Mouse (Mus musculus): Measurements from ENCODE around the gene Ift81. TPM values are rescaled to one million over a fixed set of nuclear protein-coding genes. Genes with fewer than 3 reads are reported as not detected.

Ift81 gene
- total RNA-seq, 2 experiments from 2014 or later = 28.7 to 29.9 TPM

Other genes starting within 250 kb of the Ift81 start
- 10 to 100 TPM; 26.7 to 29.1 TPM for gene Gpn3, start 242.6 kb downstream of the Ift81 start, total RNA-seq (2021)
- gene Fam216a, start 242.2 kb downstream of the Ift81 start, total RNA-seq (2021) = 10 to 100 TPM; 77.7 to 81.3 TPM
- gene Arpc3, start 222.6 kb downstream of the Ift81 start, total RNA-seq (2021) = 100 to 1,000 TPM; 287 to 319 TPM
- gene Anapc7, start 192.8 kb downstream of the Ift81 start, total RNA-seq (2021) = 10 to 100 TPM; 35.1 to 37.9 TPM
- 100 to 1,000 TPM; 511 to 561 TPM for gene Atp2a2, start 112.3 kb downstream of the Ift81 start, total RNA-seq (2021)
- 1 to 10 TPM; 8.6 to 8.9 TPM for gene P2rx7, start 29.4 kb upstream of the Ift81 start, total RNA-seq (2021)
- 10 to 100 TPM in 1 of 2 experiments, 1 to 10 TPM in 1; 8.8 to 10.5 TPM for gene P2rx4, start 93.0 kb upstream of the Ift81 start, total RNA-seq (2021)
- 100 to 1,000 TPM; 103 to 117 TPM for gene Camkk2, start 164.9 kb upstream of the Ift81 start, total RNA-seq (2021)
- 100 to 1,000 TPM; 252 to 292 TPM for gene Anapc5, start 206.8 kb upstream of the Ift81 start, total RNA-seq (2021)
- gene Rnf34, start 235.5 kb upstream of the Ift81 start, total RNA-seq (2021) = 10 to 100 TPM; 43.5 to 57.1 TPM

Data from layer of hippocampus, postnatal 10 days (tissue).